ENCODE assay signal across 11 mouse cellular contexts in the genomic region with DNA sequence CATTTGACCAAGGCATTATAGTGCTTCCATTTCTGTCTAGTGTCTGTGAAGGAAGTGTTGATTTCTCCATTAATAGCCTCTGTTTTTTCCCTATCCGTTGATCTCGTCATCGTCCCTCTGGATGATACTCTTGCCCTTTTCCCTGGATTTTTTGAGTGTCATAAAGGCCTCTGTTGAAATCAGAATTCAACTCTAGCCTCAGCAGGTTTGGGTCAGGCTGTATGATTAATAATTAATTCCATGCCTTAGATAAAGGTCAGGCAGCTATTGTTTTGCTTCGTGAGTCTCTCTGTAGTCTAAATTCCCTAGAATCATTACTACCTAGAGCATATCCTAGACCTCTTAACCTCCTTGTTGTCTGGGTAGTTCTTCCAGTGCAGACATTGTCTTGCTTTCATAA.
"Had no signal": no experiment of that assay in that cellular context is flagged by ENCODE, and none has a peak within 500 bp of the region (broad histone marks: within the 10 kb centered on the region; RNA-seq: fewer than 3 reads in every experiment).

No protein-coding gene starts in this region.

- DNase-seq: layer of hippocampus, adult 9-11 months; midbrain, embryonic 14.5 days; thymus, adult 18-20 months; thymus, postnatal 36 days had no signal

- H3K27ac ChIP-seq: layer of hippocampus, adult 2 months; limb, embryonic 10.5 days; limb, embryonic 13.5 days; liver, embryonic 12.5 days; liver, embryonic 15.5 days had no signal

- H3K27me3 ChIP-seq: limb, embryonic 13.5 days; liver, embryonic 12.5 days; liver, embryonic 15.5 days had no signal

- H3K9me3 ChIP-seq: limb, embryonic 10.5 days; limb, embryonic 13.5 days; liver, embryonic 12.5 days; liver, embryonic 15.5 days had no signal

- H3K9ac ChIP-seq: limb, embryonic 13.5 days; liver, embryonic 12.5 days; liver, embryonic 15.5 days had no signal

- H3K4me2 ChIP-seq: limb, embryonic 13.5 days; liver, embryonic 12.5 days; liver, embryonic 15.5 days; midbrain, embryonic 11.5 days had no signal

- H3K36me3 ChIP-seq: limb, embryonic 10.5 days; limb, embryonic 13.5 days; liver, embryonic 12.5 days; liver, embryonic 15.5 days had no signal

- H3K4me1 ChIP-seq: limb, embryonic 10.5 days; liver, embryonic 12.5 days; liver, embryonic 15.5 days had no signal

- H3K4me3 ChIP-seq: layer of hippocampus, adult 2 months; limb, embryonic 10.5 days; limb, embryonic 13.5 days; liver, embryonic 12.5 days; liver, embryonic 15.5 days had no signal

- ATAC-seq: inflammation-experienced regulatory T-cells, adult 6 months; liver, embryonic 12.5 days had no signal
